Mouse (Mus musculus) spleen, adult 2 months (tissue): ENCODE measurements around the gene Acot12.

Experiments
- CTCF ChIP-seq: fragments of 200-500 bp; IDR thresholded peaks from 2 replicates; pipeline ENCODE4 v1.5.1; 2011; ENCODE audit warnings: mild to moderate bottlenecking, inconsistent platforms; ENCODE audit not compliant: insufficient read depth, insufficient read length, insufficient replicate concordance; ENCODE audit errors: extremely low read depth
- POLR2A ChIP-seq: fragments of 200-500 bp; IDR thresholded peaks from 2 replicates; pipeline ENCODE4 v1.6.1; 2011; ENCODE audit warnings: low read depth, low read length, inconsistent platforms

DNA sequence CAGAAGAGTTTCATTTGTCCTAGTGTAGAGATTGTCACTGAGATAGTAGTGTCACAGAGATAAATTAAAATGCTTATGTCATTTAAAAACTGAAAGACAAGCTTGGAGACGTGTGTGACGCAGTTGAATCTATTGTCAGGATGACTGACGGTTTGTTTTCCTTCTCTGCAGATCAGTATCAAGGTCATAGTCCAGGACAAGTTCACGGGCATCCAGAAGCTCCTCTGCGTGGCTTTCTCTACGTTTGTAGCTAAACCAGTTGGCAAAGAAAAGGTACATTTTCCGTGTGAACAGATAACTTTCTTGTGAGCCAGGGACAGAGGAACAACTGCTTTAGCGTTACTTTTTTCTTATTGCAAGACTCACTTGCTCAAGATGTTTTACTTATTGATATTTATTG is 18.5 kb downstream of the Acot12 start:
- TF ChIP-seq CTCF (no peak), POLR2A (no peak)
